Mouse (Mus musculus) liver, adult 2 months (tissue): ENCODE measurements at regions not wholly inside any gene's neighbourhood (a gene's known extent, or its start where the extent isn't known, plus 50 kb on each side); places are given as distances from the start of the nearest gene placed in this dataset.
A peak's percentile ranks its signal among the peaks of the same experiment; 100 is the strongest.

Source experiments
- DNase-seq: peaks from one replicate; pipeline ENCODE4 v3.0.0-alpha.2; 2011; ENCODE audit warnings: low read depth, low spot score; ENCODE audit errors: extremely low read depth
- H3K27ac ChIP-seq: fragments of 200-500 bp; replicated peaks from 2 replicates; pipeline ENCODE4 v1.5.1; 2012; ENCODE audit warnings: low read depth, mild to moderate bottlenecking, control low read depth, inconsistent platforms, low read length; ENCODE audit not compliant: insufficient read depth
- H3K27me3 ChIP-seq: fragments of 200-500 bp; 2 replicates; pipeline ENCODE4 v1.6.1; 2012; ENCODE audit warnings: mild to moderate bottlenecking, moderate library complexity, low read length, inconsistent platforms; ENCODE audit not compliant: control insufficient read depth, insufficient read depth
- H3K36me3 ChIP-seq: fragments of 200-500 bp; 2 replicates; pipeline ENCODE4 v1.6.1; 2012; ENCODE audit warnings: low read length, inconsistent platforms; ENCODE audit not compliant: control insufficient read depth, insufficient read depth
- H3K4me1 ChIP-seq: fragments of 200-500 bp; 2 replicates; pipeline ENCODE4 v1.6.1; 2011; ENCODE audit warnings: low read length; ENCODE audit not compliant: control insufficient read depth, insufficient read depth
- H3K4me3 ChIP-seq: fragments of 200-500 bp; 2 replicates; pipeline ENCODE4 v1.5.1; 2011; ENCODE audit warnings: low read depth, mild to moderate bottlenecking, control low read depth, low read length, moderate library complexity; ENCODE audit not compliant: insufficient read depth
- H3K79me2 ChIP-seq: fragments of 200-500 bp; 2 replicates; pipeline ENCODE4 v1.6.1; 2012; ENCODE audit warnings: inconsistent platforms, mild to moderate bottlenecking, low read length, moderate library complexity; ENCODE audit not compliant: control insufficient read depth, insufficient read depth
- H3K9ac ChIP-seq: fragments of 200-500 bp; 2 replicates; pipeline ENCODE4 v1.6.1; 2012; ENCODE audit warnings: low read depth, mild to moderate bottlenecking, control low read depth, inconsistent platforms, low read length
- CTCF ChIP-seq: fragments of 200-500 bp; IDR thresholded peaks from 2 replicates; pipeline ENCODE4 v1.5.1; 2011; ENCODE audit warnings: low read depth, low read length, control low read depth
- POLR2A ChIP-seq: fragments of 200-500 bp; IDR thresholded peaks from 2 replicates; pipeline ENCODE4 v1.6.1; 2011; ENCODE audit warnings: low read length, control low read depth; ENCODE audit not compliant: insufficient read depth; ENCODE audit errors: extremely low read depth
- WGBS: fragments of 180-500 bp; shearing (Covaris S2); methylation state at CpG from one replicate; pipeline ENCODE4 v1.1.7; 2018; 5-methylcytosine and 5-hydroxymethylcytosine counted together

DNA sequence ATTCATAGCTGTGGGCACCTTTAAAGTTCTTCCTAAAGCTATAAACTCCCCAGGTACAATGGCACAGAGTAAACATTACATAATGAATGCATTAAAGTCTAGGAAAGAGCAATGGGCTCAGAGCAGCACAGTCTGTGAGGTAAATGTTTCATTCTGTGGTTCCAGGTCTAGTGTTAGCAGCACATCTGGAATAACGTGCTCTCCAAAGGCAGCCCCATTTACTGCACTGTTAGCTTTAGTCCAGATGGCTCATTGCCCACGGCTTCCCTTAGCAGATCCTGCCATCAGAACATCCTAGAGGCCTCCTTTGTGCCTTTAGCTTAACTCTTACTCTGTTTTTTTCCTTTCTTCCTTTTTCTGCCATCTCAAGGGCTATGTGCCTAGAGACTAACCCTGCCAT is 87.7 kb upstream of the Tspan7 start:
- TF ChIP-seq CTCF (no peak), POLR2A (no peak)
- Histone ChIP-seq H3K27me3 (no peaks in the 10 kb centered on the region), H3K9ac (no peak overlapping the region), H3K27ac (no peak overlapping the region), H3K4me3 (no peak overlapping the region), H3K4me1 (no peaks in the 10 kb centered on the region), H3K36me3 (no peaks in the 10 kb centered on the region), H3K79me2 (no peaks in the 10 kb centered on the region)
- 82% methylated on average over 2 of the region's 2 CpGs for WGBS
- no peak for DNase-seq

DNA sequence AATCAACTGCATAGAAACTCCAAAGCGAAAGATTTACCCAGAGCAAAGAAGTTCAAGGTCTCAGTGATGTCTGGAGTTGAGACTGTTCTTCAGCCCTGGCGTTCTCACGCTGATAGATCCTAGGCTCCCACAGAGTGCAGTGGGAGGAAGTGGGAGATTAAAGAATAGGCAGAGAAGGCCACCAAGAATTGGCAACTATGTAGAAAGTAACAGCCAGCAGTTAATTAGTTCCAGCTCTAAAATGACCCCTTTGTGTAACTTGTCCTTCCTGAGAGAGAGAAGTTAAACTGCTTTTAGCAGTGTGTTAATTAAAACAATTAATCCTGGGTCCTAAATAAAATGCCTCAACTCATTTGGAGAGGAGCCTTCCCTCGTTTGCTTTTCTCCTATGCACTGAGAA is 73.7 kb upstream of the Tspan7 start:
- WGBS, result 58% methylated on average over 4 of the region's 4 CpGs
- Histone ChIP-seq H3K27ac (no peak overlapping the region), H3K4me1 (no peaks in the 10 kb centered on the region), H3K9ac (no peak overlapping the region), H3K79me2 (no peaks in the 10 kb centered on the region), H3K4me3 (no peak overlapping the region), H3K27me3 (no peaks in the 10 kb centered on the region), H3K36me3 (no peaks in the 10 kb centered on the region)
- TF ChIP-seq POLR2A (no peak), CTCF (no peak)
- no peak for DNase-seq

DNA sequence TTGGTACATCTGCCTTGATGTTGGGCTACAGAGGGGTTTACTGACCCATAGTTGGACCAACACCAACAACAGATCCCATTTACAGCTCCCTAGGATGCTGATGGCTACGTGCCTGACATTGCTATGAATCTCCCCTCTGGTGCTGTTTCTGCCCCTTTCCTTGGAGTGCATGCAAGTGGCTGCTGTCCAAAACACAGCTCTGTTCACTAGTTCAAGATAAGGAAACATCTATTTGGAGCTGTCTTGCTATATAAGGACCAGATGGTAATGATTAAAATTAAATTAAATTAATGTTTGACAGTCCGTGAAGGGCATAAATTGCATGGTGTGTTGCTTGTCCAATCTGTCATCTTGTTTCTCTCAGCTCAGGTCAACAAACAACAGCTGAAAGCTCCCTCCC is 62.5 kb upstream of the Tspan7 start:
- WGBS, result 91% methylated on average over 2 of the region's 2 CpGs
- TF ChIP-seq POLR2A (no peak), CTCF (no peak)
- Histone ChIP-seq H3K9ac (no peak overlapping the region), H3K27ac (no peak overlapping the region), H3K36me3 (no peaks in the 10 kb centered on the region), H3K4me1 (no peaks in the 10 kb centered on the region), H3K79me2 (no peaks in the 10 kb centered on the region), H3K27me3 (no peaks in the 10 kb centered on the region), H3K4me3 (no peak overlapping the region)
- DNase-seq, result peak; percentile 16
